Mouse (Mus musculus) midbrain, postnatal 0 days (tissue): Measurements from ENCODE around the gene Kif13a. TPM values are rescaled to one million over a fixed set of nuclear protein-coding genes. Genes with fewer than 3 reads are reported as not detected.

Experiments
- ATAC-seq: fragments of 200-750 bp; cut with Nextera tagmentation; 2 replicates; pipeline ENCODE4 v1.8.0; 2017; ENCODE audit warnings: moderate number of reproducible peaks, mild to moderate bottlenecking, moderate TSS enrichment, moderate library complexity; ENCODE audit not compliant: low FRiP score
- DNase-seq: peaks from one replicate; pipeline ENCODE4 v3.0.0-alpha.2; 2015; ENCODE audit warnings: low spot score
- H3K27ac ChIP-seq: fragments of 300-500 bp; sonication (generic); 2 replicates; pipeline ENCODE4 v1.5.1; 2014; ENCODE audit warnings: low read depth, mild to moderate bottlenecking, low read length, mixed read lengths
- H3K27me3 ChIP-seq: fragments of 300-500 bp; sonication (generic); 2 replicates; pipeline ENCODE4 v1.6.1; 2014; ENCODE audit warnings: low read length, control low read depth, mixed read lengths; ENCODE audit not compliant: insufficient read depth
- H3K36me3 ChIP-seq: fragments of 300-500 bp; sonication (generic); 2 replicates; pipeline ENCODE4 v1.6.1; 2014; ENCODE audit warnings: low read length, control low read depth, mixed read lengths; ENCODE audit not compliant: insufficient read depth
- H3K4me1 ChIP-seq: fragments of 300-500 bp; sonication (generic); 2 replicates; pipeline ENCODE4 v1.6.1; 2014; ENCODE audit warnings: mild to moderate bottlenecking, control low read depth, antibody characterized with exemption, low read length, mixed read lengths; ENCODE audit not compliant: insufficient read depth
- H3K4me2 ChIP-seq: fragments of 300-500 bp; sonication (generic); 2 replicates; pipeline ENCODE4 v1.6.1; 2014; ENCODE audit warnings: low read depth, mild to moderate bottlenecking, low read length, mixed read lengths; ENCODE audit not compliant: poor library complexity, severe bottlenecking
- H3K4me3 ChIP-seq: fragments of 300-500 bp; sonication (generic); 2 replicates; pipeline ENCODE4 v1.5.1; 2014; ENCODE audit warnings: low read depth, mild to moderate bottlenecking, low read length, moderate library complexity
- H3K9ac ChIP-seq: fragments of 300-500 bp; sonication (generic); replicated peaks from 2 replicates; pipeline ENCODE4 v1.6.1; 2014; ENCODE audit warnings: mild to moderate bottlenecking, low read length, moderate library complexity, mixed read lengths; ENCODE audit not compliant: poor library complexity, severe bottlenecking
- H3K9me3 ChIP-seq: fragments of 300-500 bp; sonication (generic); 2 replicates; pipeline ENCODE4 v1.6.1; 2016; ENCODE audit warnings: low read length, control low read depth
- CTCF ChIP-seq: IDR thresholded peaks from 2 replicates; pipeline ENCODE4 v1.5.1; 2016; ENCODE audit warnings: antibody characterized with exemption, mild to moderate bottlenecking
- WGBS: fragments of 180-500 bp; shearing (Covaris S2); extraction: QIAGEN DNeasy Blood & Tissue Kit; methylation state at CpG from one replicate; pipeline ENCODE4 v1.1.7; 2014; 5-methylcytosine and 5-hydroxymethylcytosine counted together
- polyA plus RNA-seq: library from polyadenylated mRNA; unstranded; fragments of >200 nt; fragmentation: Nextera tagmentation; extraction: Ambion mirVana; gene quantifications from 2 replicates; pipeline ENCODE4 v1.2.1, GENCODE M21; 2015
- total RNA-seq: library from RNA; depleted of rRNA; stranded (reverse); fragments of >200 nt; gene quantifications from 2 replicates; pipeline ENCODE4 v1.2.3, GENCODE M21; 2014

Gene Kif13a
- total and polyA plus RNA-seq, 2 experiments from 2014 or later: 10.1 to 31.7 TPM

GRCm38 (mm10) chr13:46863169-46863748 is 66.4 kb downstream of the Kif13a start:
- DNase-seq (no peak), ATAC-seq (no peak)
- 77% methylated on average over 3 of the region's 3 CpGs for WGBS
- no peaks in the 10 kb centered on the region for H3K36me3 ChIP-seq
- no peak overlapping the region for H3K4me2 ChIP-seq
- no peaks in the 10 kb centered on the region for H3K27me3 ChIP-seq
- H3K4me3 ChIP-seq: no peak overlapping the region
- H3K4me1 ChIP-seq: no peaks in the 10 kb centered on the region
- no peak for TF ChIP-seq CTCF
- H3K9ac ChIP-seq: no peak overlapping the region
- H3K27ac ChIP-seq: no peak overlapping the region
- H3K9me3 ChIP-seq: no peaks in the 10 kb centered on the region

- 69% methylated on average over 2 of the region's 2 CpGs for WGBS
- ATAC-seq: no peak
- H3K9ac ChIP-seq: no peak overlapping the region
- no peak overlapping the region for H3K4me2 ChIP-seq
- H3K27ac ChIP-seq: no peak overlapping the region
- peak; percentile 65 for DNase-seq
- H3K4me1 ChIP-seq: no peaks in the 10 kb centered on the region
- H3K36me3 ChIP-seq: no peaks in the 10 kb centered on the region
- no peaks in the 10 kb centered on the region for H3K9me3 ChIP-seq
- no peaks in the 10 kb centered on the region for H3K27me3 ChIP-seq
- H3K4me3 ChIP-seq: no peak overlapping the region
- no peak for TF ChIP-seq CTCF
Measured at GRCm38 (mm10) chr13:46859876-46860275, 69.8 kb downstream of the Kif13a start.

GRCm38 (mm10) chr13:46859173-46859572 is 70.5 kb downstream of the Kif13a start:
- H3K4me3 ChIP-seq: no peak overlapping the region
- ATAC-seq (no peak), DNase-seq (no peak)
- H3K9ac ChIP-seq: no peak overlapping the region
- no peaks in the 10 kb centered on the region for H3K36me3 ChIP-seq
- no peak for TF ChIP-seq CTCF
- no peaks in the 10 kb centered on the region for H3K9me3 ChIP-seq
- no peaks in the 10 kb centered on the region for H3K4me1 ChIP-seq
- no peak overlapping the region for H3K4me2 ChIP-seq
- WGBS: 94% methylated on average over 2 of the region's 2 CpGs
- no peaks in the 10 kb centered on the region for H3K27me3 ChIP-seq
- H3K27ac ChIP-seq: no peak overlapping the region

GRCm38 (mm10) chr13:46858835-46859152 is 70.9 kb downstream of the Kif13a start:
- H3K4me1 ChIP-seq: no peaks in the 10 kb centered on the region
- no peak overlapping the region for H3K27ac ChIP-seq
- H3K9me3 ChIP-seq: no peaks in the 10 kb centered on the region
- no peak overlapping the region for H3K4me3 ChIP-seq
- TF ChIP-seq CTCF: no peak
- no peaks in the 10 kb centered on the region for H3K27me3 ChIP-seq
- no peak overlapping the region for H3K9ac ChIP-seq
- ATAC-seq (no peak), DNase-seq (peak; percentile 24)
- no peaks in the 10 kb centered on the region for H3K36me3 ChIP-seq
- H3K4me2 ChIP-seq: no peak overlapping the region
- WGBS: 77% methylated on average over 8 of the region's 8 CpGs

GRCm38 (mm10) chr13:46858143-46858834 is 71.4 kb downstream of the Kif13a start:
- Histone ChIP-seq H3K9me3 (no peaks in the 10 kb centered on the region), H3K27ac (no peak overlapping the region), H3K4me2 (no peak overlapping the region), H3K9ac (no peak overlapping the region), H3K4me3 (no peak overlapping the region), H3K4me1 (no peaks in the 10 kb centered on the region), H3K36me3 (no peaks in the 10 kb centered on the region), H3K27me3 (no peaks in the 10 kb centered on the region)
- ATAC-seq (no peak), DNase-seq (no peak)
- WGBS: 83% methylated on average over 8 of the region's 8 CpGs
- no peak for TF ChIP-seq CTCF

GRCm38 (mm10) chr13:46854456-46854855 is 75.2 kb downstream of the Kif13a start:
- Histone ChIP-seq H3K9ac (no peak overlapping the region), H3K36me3 (no peaks in the 10 kb centered on the region), H3K4me3 (no peak overlapping the region), H3K27me3 (no peaks in the 10 kb centered on the region), H3K4me2 (no peak overlapping the region), H3K27ac (no peak overlapping the region), H3K4me1 (no peaks in the 10 kb centered on the region), H3K9me3 (no peaks in the 10 kb centered on the region)
- ATAC-seq (no peak), DNase-seq (no peak)
- no peak for TF ChIP-seq CTCF
- 92% methylated on average over 5 of the region's 5 CpGs for WGBS
